Mouse (Mus musculus): ENCODE results near the gene Ndufa4. TPM values are rescaled to one million over a fixed set of nuclear protein-coding genes. Genes with fewer than 3 reads are reported as not detected.
A peak's percentile ranks its signal among the peaks of the same experiment; 100 is the strongest.
"Not testable (repeated sequence)": the region's sequence is repeated elsewhere in the genome, so short reads cannot be mapped to it uniquely, and the experiment has no call there.

The Ndufa4 gene
- 100 to 1,000 TPM; 697 to 736 TPM for total RNA-seq (2021)
- long read RNA-seq, experiment 1, transcript Ndufa4-205 (4 exons, 610 nt), result major isoform, 297 of 567 reads
- long read RNA-seq, experiment 1, partial matches to known transcripts, result 270 of 567 reads
- long read RNA-seq, experiment 1, other reads (novel, unspliced or antisense), result 0 of 567 reads
- long read RNA-seq, experiment 2, transcript Ndufa4-205 (4 exons, 610 nt), result major isoform, 337 of 634 reads
- long read RNA-seq, experiment 2, partial matches to known transcripts, result 293 of 634 reads
- long read RNA-seq, experiment 2, other reads (novel, unspliced or antisense), result 3 of 634 reads

DNA sequence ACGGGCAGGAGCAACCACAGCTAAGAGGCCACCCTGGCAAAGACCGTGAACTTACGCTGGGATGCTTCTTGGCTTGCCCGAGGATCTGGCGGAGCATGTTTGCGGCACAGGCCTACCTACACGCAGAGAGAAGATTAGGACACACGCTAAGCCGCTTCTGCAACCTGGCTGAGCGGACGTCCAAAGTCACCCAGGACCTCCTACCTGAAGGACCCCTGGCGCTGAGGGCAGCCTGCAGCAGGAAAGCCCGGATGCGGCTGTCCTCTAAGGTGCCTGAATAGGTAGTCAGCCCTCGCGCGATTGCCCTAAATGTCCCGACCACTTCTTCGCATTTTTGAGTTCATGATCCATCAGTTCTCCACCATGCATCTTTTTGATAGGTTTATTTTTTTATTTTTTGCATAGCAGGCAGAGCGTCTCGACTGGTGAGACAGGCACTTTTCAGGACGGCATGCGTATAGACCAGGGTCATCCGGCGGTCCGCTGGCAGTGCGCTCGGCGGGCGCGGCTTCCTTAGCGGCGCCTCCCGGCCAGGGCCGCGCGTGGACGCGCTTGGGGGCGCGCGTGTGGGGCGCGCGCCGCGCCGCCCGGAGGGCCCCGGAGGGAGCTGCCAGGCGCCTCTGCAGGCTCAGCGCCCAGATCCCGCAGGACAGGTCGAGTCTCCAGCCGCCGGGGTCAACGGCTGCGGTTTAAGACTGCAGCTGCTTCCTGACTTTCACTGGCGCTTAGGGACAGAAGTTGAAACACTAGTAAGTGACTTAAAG, at the start of gene Ndufa4, which contains the start of gene Phf14:
Gene Ndufa4, minus strand, starts transcription at position 229 of the 764 bp plus-strand sequence.
Gene Phf14, plus strand, starts transcription at position 541 of the 764 bp plus-strand sequence.
- peak; percentile 88 to 93 for DNase-seq (ENCODE audit: low spot score in 2 of 2)

DNA sequence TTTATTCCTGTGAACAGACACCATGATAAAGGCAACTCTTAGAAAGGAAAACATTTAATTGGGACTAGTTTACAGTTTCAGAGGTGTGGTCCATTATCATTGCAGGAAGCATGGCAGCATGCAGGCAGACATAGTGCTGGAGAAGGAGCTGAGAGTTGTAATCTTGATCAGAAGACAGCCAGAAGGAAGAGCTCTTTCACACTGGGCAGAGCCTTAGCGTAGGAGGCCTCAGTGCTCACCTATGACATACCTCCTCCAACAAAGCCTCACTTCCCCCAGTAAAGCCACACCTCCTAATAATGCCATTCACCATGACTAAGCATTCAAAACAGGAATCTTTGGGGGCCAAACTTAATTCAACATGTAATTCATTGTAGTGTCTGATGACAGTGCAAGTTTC, 40.8 kb upstream of the Ndufa4 start:
- DNase-seq (ENCODE audit: low spot score in 2 of 2), result no peak

DNA sequence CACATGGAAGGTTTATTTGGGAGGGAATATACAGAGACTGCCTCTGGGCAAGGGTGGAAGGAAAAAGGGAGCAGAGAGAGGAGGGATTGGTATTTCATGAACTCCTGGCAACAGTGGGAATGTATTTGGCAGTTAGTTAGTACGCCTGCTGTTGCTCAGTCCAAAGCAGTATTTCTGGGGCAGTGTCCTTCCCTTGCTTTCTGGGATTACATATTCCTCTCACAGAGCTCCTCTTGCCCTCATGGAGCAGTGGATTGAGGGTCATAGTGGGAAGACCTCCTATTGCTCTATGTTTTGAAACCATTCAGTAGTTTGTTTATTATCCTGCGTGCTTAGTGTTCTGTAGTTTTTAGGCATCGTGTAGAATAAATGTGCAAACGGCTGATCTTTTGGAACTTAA, 34.8 kb upstream of the Ndufa4 start:
- no peak for DNase-seq (ENCODE audit: low spot score in 2 of 2)

DNA sequence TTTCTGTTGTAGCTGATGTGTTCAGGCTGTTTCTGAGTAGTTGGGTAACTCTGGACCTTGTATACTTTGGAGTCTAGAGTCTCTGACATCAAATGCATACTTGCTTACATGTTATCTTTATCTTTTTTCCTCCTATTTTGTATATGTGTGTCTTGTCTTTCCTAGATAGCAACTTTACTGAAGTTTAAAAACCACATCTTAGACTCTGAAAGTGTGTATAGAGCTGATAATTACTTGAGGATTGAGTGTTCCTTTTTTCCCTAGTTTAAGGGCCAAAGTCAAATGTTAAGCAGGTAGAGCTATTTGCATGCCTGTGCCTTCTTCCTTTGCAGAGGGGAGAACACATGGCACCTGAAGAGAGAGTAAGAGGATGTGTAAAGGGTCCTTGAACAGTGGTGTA, 33.6 kb upstream of the Ndufa4 start:
- no peak for DNase-seq (ENCODE audit: low spot score in 2 of 2)

DNA sequence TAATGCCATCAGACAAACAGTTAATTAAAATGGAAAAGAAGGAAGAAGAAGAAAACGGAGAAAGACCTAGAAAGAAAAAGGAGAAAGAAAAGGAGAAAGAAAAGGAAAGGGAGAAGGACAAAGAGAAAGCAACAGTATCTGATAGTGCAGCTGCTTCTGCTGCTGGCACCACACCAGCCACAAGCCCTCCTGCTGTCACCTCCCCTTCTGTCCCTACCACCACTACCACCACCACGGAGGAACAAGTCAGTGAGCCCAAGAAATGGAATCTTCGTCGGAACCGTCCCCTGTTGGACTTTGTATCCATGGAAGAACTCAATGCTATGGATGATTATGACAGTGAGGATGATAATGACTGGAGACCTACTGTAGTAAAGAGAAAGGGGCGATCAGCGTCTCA, 26.1 kb upstream of the Ndufa4 start:
- no peak for DNase-seq (ENCODE audit: low spot score in 2 of 2)

DNA sequence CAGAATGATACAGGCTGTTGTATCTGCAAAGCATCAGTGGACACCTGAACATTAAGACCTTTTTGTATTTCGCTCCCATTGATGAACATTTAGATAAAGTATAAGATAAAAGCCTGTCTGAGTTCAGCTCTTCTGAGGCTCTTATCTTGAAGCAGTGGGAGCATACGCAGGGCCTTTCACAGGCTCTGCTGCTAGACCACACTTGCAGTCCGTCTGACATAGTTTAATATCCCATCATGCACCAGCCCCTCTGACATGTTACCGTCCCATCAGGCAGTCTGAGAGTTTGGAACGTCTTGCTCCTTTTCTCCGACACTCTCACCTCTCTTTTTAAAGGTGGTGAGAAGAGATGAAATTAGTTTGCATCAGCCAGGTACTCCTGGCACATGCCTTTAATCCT, 20.2 kb upstream of the Ndufa4 start:
- no peak for DNase-seq (ENCODE audit: low spot score in 2 of 2)

DNA sequence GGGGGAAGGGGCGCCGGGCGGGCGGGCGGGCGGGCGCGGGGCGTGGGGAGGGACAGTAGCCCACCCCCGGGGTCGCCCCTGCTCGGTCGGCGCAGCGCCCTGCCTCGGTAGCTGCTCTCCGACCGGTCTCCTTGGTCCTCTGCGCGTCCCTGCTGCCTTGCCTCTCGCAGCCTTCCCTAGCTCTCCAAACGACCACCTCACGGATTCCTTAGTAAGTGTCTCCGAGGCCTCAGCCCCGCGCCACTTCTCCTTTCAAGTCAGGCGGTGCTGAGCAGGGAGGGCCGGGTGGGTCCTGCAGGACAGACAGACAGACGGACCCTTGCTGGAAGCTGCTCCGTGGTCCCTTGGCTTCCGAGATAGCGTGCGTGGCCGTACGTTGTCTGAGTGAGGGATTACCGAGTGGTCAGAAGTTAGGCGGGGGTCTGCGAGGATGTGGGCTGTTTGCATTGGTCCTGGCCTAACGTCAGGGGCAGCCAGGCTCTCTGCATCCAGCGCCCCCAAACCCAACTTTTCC, 18.8 kb upstream of the Ndufa4 start:
- peak; percentile 19 to 21 for DNase-seq (ENCODE audit: low spot score in 2 of 2)

DNA sequence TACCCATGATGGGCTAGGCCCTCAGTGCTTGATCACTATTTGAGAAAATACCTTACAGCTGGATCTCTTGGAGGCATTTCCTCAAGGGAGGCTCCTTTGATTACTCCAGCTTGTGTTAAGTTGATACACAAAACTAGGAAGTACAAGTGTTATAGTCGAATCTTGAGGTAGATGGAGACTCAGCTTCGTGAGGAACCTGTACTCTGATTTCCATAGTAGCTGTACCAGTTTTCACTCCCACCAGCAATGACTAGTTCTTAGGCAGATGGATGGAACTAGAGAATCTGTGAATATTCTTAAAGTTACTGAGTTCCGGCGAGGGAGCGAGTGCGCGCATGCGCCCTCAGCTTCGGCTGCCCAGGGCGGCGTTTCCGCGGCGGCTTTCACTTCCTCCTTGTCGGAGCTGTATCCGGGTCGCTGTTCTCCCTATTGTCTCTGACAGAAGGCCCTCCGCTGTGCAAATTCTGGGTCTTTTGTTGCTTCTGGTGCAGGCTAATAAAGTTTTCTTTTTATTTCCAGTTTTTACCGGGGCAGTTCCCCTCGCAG, 18.3 kb upstream of the Ndufa4 start:
- peak; percentile 85 to 93 for DNase-seq (ENCODE audit: low spot score in 2 of 2)

DNA sequence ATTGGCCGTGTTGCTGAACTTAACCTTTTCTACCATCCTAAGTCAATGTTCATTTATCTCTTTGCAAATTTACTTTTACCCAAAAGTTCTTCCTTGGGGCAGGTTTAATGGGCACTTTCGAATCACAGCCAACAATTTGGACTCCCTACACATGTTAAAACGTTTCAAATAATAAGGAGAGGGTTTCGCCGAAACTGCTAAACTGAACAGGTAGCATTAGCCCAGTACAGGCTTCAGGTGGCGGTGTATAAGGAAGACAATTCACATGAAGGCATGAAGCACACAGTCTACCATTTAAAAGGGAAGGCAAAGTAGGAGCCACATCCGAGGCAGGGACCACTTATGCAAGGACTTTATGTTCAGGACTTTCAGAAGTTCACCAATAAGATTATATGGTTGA, 873 bp upstream of the Ndufa4 start:
- DNase-seq (ENCODE audit: low spot score in 2 of 2), result no peak

DNA sequence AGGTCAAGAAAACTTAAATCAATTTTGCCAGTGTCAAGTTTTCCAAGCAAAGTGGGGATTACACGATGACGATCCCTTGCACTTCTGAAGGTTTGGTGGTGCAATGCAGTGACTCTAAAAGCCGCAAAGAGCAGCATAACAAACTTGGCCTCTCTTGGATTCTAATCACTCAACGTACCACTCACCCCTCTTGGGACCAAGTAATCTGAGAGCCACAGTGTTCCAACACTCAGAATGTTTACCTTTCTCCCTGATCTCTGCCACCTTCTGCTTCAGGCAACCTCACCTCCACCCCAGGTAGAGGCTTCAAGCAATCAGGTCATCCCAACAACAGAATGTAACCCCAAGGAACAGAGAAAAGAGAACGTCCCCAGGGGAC, 418 bp downstream of the Ndufa4 start:
- DNase-seq (ENCODE audit: low spot score in 2 of 2), result peak in 1 of 2 experiments; percentile 1

DNA sequence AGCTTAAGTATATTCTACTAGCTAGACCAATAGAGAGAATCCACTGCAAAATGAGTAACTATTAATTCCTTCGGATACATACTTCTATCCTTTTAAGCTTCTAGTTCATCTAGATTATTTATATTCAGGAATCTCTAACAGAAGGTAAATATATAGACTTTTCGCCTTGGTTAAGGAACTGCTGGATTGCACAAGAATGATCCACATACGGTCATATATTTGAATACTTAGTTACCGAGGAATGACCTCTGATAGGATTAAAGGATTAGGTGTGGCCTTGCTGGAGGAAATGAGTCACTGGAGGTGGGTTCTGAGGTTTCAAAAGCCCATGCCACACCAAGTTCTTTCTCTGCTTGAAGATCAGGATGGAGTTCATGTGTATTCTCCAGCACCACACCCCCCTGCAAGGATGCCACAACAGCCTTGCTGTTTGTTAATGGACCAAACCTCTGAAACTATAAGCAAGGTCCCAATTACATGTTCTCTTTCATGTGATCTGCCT, 6.4 kb downstream of the Ndufa4 start:
- DNase-seq (ENCODE audit: low spot score in 2 of 2), result no peak

DNA sequence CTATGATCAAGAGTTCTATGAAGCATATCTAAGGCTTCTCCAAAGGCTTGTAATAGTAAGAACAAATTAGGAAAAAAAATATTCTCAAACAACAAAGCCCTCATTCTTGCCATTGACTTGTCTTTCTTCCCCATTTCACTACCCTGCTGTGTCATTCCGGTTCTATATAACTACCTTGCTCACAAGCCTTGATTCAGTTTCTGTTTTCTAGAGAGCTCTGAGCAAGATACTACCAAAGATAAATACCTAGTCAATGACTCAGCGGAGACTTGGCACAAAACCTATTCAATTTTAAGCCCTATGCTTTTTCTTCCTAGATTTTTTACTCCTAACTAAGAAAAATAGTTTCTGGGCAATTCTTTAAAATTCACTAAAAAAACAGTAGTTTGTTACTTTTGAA, 31.9 kb downstream of the Ndufa4 start:
- not testable (repeated sequence) for DNase-seq (ENCODE audit: low spot score in 2 of 2)

Other genes starting within 250 kb of the Ndufa4 start
- 10 to 100 TPM; 71.1 to 72.7 TPM for gene Phf14, start 312 bp upstream of the Ndufa4 start, total RNA-seq (2021)

Measured in left cerebral cortex, adult 18-20 months (tissue).